Mouse (Mus musculus) kidney, adult 2 months (tissue): Measurements from ENCODE around the gene Kirrel3.

Experiments
- CTCF ChIP-seq: fragments of 200-500 bp; conservative IDR thresholded peaks from 2 replicates; pipeline ENCODE4 v1.5.1; 2011; ENCODE audit warnings: low read depth, mild to moderate bottlenecking, control low read depth, low read length, moderate library complexity, mixed read lengths; ENCODE audit not compliant: insufficient read depth, insufficient read length
- POLR2A ChIP-seq: fragments of 200-500 bp; IDR thresholded peaks from one replicate; pipeline ENCODE4 v1.6.1; 2011; ENCODE audit warnings: low read depth, low read length, control low read depth

DNA sequence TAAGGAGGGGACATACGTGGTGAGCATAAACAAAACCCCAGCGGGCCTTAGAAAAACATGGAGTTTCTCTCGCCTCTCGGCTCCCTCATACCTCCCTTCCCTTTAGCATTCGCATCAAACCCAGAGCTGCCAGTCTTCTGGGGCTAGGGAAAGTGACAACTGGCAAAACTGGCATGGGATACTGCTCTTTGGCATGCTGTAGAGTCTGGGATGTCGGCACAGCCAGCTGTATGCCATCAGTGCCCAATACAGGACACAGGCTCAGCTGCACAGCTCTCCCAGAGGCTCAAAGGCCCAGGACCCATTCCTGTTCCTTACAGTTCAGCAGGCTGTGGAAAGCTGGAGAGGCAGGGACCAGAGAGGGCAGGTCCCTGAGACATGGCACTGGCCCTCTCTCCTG is 379.9 kb downstream of the Kirrel3 start:
- TF ChIP-seq CTCF (no peak), POLR2A (no peak)
